Mouse (Mus musculus) layer of hippocampus, adult 18-20 months (tissue): ENCODE results near the gene Dhx8. TPM values are rescaled to one million over a fixed set of nuclear protein-coding genes. Genes with fewer than 3 reads are reported as not detected.

Source experiments
- DNase-seq, 2 experiments: peaks; one replicate each; pipeline ENCODE4 v3.0.0; 2022; ENCODE audit warnings: low spot score in 2 of 2
- total RNA-seq, 2 experiments: library from RNA; stranded (reverse); gene quantifications; 2 replicates each; pipeline ENCODE4 v1.2.3; 2021

Gene Dhx8
- total RNA-seq, 2 experiments from 2014 or later, result 35.2 to 35.9 TPM

DNA sequence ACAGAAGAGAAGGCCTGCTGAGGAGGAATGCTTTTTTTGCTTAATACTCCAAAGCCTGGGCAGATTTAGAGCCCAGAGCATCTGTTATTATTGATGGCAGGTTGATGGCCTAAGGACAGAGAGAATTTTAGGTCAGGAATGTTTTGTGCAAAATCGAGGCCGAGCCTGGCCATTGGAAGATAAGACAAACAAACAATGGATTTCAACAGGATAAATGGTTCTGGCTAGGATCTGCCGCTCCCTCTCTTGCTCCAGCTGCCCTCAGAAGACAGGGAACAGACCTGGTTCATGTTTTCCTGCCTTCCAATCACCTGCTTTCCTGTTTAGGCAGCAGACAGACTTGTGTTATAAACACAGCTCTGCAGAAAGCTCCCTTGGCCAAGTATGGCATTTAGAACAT is 3.4 kb upstream of the Dhx8 start:
- DNase-seq, result no peak

DNA sequence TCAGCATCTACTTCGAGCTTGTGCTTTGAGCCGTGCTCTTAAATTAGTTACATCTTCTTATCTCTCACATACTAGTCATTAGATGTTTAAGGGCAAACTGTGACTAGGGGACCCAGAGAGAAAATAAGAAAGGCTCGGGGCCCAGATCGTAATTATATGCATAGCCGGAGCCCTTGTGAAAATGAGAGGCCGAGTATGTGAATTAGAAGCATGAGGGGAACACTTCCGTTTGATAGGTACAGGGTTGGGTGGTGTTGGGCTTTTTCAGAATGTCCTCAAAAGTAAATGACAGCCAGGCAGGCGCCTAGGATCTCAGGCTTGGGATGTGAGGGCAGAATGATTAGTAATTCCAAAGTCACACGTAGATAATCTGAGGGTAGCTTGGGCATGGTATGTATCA is 877 bp downstream of the Dhx8 start:
- no peak for DNase-seq

DNA sequence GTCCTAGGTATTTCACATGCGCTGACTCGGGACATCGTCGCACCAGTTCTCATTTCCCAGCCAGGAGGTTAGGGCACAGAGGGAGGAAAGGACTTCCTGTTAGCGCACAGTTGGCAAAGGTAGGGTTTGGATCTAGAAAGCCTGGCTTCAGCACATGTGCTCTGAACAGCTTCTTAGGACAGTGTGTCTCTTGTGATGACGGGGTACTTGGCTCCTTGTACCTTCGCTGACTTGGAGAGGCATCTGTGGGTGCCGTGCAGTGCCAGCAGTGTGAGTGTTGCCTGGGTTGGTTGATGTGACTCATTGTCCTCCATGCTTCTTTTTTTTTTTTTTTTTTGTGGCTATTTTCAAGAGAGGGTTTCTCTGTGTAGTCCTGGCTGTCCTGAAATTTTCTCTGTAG is 23.9 kb downstream of the Dhx8 start:
- peak in 1 of 2 experiments; percentile 45 for DNase-seq

DNA sequence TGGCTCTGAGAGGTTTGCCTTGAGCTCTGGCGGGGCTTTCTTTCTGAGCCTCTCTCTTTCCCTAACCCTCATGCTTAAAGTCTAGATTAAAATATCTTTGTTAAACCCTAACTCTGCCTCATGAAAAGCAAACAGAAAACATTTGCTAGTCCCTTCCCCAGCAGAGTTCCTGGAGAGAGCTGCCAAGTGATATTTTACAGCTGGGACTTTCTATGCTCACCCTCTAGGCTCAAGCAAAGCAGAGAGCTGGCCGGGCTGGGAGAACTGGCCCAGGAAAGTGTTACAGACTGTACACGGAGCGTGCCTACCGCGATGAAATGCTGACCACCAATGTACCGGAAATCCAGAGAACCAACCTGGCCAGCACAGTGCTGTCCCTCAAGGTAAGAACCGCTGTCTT is 24.6 kb downstream of the Dhx8 start:
- no peak for DNase-seq

DNA sequence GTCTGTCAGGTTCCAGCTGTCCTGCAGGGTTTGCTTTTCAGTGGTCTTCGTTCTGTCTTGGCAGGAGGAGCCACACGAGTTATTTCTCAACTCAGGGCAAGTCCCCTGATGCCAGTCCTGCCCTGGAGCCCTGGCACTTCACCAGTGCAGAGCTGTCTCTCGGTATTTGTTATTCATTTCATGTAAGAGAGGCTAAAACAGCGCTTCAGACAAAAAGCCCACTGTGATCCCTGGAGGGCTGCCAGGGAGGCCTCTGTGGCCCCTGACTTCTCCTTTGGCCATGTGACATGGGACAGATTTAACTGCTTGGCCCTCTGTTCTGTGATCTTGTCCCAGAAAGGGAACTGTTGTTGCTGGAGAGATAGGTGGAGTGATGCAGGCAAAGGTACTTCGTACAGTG is 25.7 kb downstream of the Dhx8 start:
- peak in 1 of 2 experiments; percentile 55 for DNase-seq

DNA sequence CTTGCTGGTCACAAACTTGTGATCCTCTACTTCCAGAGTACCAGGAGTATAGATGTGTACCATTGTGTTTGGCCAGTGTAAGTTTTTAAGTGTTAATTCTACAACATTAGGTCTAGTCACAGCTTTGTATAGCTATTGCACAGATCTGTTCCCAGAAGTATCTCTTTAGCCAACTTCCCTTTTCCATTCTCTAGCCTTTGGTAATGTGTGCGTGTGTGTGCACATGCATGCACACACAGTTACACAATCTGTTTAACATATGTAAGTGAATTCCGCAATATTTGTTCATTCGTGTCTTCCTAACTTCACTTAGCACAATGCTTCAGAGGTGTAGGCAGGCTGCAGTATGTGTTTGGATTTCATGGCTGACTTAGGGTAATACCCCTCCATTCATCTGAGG is 26.8 kb downstream of the Dhx8 start:
- no peak for DNase-seq

DNA sequence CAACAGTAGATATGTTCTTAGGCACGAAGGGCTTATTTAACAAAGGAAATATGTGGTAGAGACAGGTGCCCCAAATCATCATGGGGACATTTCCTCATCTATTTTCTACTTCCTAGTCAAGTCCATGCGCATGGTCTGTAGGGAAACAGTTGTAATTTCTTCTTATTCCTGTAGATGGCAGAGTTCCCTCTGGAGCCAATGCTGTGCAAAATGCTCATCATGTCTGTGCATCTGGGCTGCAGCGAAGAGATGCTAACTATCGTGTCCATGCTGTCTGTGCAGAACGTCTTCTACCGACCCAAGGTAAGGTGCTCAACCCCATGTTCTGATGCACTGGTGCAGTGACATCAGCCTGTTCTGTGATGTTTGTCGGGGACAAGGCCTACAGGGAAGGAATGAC is 31.0 kb downstream of the Dhx8 start:
- peak in 1 of 2 experiments; percentile 80 for DNase-seq

DNA sequence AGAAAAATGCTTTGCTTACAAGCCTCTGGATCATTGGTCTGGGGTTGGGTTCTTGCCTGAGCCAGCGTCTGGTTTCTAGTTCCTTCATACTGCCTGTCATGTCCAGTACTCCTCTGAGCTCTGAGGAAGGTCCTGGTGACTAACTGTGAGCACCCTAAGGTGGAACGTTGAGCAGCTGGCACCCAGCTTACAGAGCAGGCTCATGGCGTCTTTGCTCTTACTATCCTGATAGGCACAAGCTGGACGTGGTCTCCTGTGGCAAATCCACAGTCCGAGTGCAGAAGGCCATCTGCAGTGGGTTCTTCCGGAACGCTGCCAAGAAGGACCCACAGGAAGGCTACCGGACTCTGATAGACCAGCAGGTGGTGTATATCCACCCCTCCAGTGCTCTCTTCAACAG is 31.8 kb downstream of the Dhx8 start:
- no peak for DNase-seq

DNA sequence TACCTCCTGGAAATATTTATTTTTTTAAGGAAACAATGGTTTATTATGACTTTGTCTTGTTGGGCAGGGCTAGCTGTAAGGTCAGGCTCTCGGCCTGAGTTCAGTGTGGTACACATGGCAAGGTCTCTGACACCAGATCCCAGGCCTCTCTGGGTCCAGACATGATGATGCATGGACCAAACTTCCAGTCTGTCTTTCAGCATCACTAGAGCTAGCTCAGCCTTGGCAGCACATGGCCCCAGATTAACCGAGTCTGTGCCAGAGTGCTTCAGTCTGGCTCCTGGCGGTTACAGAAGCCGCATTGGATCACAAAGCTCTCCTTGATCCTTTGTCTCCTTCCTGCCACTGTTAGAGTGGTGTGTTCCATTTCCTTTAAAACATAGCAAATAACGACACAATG is 34.6 kb downstream of the Dhx8 start:
- no peak for DNase-seq

DNA sequence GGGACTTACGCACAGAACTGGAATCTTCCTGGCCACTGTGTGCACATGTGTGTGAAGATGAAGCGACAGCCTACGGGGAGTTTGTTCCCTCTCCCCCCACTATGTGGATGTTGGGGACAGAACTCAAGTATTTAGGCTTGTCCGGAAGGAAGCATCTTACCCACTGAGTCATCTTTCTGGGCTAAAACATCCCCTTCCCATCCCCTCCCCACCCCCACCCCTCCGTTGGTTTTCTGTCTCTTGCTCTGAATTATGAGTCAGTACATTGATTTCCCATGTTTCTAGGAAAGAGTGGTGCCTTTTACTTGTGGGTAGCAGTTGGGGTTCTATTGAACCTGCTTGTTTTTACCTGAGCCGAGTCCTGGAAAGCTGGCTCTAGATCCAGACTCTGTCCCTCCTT is 36.0 kb downstream of the Dhx8 start:
- no peak for DNase-seq

DNA sequence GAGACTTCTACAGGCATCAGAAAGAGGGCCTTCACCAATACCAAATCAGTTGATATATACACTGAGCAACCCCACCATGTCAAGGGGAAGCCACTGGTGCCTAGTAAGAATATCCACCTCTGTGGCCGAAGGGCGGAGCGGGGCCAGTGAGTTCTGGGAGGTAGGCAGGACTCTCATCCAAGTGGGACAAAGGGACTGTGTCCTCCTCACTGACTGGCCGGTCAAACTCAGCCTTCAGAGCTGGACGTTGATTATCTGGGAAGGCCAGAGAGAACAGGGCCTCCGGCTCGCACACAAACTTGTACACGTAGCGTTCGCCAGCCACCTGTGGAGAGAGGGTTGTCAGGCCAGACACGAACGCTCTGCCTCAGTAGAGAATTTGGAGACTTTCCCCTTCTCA is 37.5 kb downstream of the Dhx8 start:
- no peak for DNase-seq

DNA sequence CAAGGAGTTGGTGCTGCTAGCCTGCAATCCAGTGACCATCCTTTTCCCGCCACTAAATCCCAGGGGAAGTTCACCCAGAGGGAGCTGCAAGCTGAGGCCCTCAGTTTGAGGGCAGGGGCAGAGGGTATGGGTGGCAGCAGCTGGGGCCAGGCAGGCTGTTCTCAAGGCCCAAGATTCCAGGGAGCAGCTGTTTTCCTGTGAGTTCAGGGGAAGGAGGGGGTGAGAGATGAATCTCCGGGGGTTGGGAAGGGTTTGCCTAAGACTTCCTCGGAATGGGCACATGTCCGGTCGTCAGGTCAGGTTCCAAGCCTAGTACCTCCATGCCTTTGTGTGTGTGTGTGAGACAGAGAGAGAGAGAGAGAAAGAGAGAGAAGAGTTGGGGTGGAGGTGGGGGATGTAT is 39.3 kb downstream of the Dhx8 start:
- no peak for DNase-seq

DNA sequence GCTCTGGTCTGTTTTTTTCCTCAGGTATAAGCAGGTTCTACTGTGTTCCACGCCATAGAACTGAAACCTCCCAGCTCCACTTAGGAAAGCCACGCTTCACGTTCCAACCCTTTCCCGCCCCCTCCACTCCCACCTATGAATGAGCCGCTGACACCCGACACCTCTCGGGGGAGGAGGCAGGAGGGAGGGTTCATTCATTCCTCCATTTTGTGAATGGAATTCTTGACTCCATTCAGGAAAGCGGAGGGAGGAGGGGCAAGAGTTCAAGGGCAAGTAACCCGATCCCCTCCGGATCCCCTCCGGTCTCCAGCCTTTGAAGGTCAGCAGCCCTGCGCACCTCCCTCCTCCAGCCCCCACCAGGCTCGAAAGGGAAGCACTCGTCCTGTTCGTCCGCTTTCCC is 39.7 kb downstream of the Dhx8 start:
- no peak for DNase-seq

DNA sequence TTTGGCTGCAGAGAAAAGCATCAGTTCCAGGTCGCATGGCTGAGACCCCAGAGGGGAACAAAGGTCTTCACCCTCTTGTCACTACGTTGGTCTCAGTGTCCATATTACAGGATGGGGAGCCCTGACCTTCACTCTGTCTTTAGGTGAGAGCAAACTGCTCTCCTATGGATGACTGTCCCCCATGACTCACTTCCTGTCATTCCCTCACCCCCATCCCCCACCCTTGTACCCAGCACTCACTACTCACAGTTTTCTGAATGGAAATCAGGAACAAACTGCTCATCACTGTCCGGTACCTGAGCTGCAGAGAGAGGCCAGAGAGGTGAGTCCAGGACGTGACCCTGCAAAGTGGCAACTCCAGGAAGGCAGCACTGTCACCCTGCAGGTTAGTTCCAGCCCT is 44.1 kb downstream of the Dhx8 start:
- DNase-seq, result no peak

DNA sequence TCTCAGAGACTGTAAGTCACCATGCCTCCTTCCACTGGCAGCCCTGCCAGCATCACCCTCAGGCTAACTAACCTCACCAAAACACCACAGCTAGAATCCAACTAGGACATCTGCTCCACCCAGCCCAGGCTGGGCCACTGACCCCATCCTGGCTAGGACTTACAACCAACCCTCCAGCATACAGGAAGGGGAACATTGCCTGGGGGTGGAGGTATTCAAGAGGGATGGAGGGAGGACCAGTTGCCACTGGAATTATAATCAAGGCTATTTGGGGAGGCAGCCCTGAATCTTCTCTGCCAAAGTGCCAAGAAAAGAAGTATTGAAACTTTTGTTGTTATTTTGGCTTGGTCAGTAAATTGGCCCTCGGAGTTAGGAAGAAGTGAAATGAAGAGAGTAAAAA is 50.4 kb downstream of the Dhx8 start:
- no peak for DNase-seq

DNA sequence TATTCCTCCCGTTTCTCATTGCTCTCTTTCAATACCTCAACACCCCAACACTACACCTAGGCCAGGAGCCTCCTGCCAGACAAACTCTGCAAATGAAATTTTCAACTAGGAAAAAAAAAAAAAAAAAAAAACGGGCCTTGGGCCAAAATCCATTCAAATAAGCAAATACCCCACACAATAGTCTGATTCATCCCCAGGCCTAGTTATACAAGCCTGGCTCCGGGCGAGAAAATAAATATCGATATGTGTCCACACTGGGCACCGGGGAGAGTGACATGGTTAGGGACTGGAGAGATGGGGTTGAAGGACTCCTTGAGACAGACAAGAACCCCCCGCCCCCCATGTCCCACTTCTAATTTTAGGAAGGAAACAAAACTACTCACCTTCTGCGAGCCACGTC is 50.9 kb downstream of the Dhx8 start:
- DNase-seq, result no peak

DNA sequence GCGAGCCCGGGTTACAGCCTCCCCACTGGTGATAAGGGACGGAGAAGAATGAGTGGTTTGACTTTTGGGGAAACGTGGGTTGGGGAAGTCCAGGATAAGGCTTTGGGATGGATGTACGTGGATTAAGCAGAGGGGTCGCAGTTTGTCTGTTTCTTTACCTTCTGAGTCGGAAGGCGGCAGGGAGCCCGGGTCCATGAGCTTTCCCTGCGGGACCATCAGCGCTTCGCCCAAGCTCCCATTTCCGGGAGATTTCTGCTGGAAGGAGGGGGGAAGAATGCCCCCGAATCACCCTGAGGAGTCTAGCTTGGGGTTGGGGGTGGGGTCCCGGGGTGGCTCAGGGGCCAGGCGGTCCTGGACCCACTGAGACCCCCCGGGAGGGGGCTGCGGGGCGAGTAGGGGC is 51.4 kb downstream of the Dhx8 start:
- no peak for DNase-seq

DNA sequence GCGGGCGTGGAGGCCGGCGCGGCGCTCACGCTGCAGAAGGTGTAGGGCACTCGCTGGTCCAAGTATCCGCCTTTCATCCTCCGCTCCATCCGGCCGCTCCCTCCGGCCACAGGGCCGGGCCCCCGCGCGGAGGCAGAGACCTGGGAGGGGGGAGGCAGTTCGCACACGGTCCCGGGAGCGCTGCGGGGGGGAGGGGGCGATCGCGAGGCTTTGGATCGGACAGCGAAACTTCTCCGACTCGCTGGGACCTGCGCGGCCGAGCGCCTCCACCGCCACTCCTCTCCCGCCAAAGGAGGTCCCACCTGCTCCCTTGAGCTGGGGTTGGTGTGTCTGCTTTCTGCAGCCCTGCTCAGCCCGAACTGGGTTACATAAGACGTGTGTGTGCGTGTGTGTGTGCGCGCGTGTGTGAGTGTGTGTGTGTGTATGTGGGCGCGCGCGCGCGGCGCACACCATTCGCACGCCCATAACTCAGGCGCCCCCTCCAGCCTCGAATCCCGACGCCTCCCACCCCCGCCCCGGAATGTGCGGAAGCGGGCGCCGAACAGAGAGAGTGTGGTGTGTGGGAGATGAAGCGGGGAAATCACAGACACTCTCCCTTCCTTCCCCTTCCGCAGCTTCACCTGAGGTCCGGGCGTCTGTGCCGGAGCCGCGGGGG is 51.9 kb downstream of the Dhx8 start:
- peak in 1 of 2 experiments; percentile 59 for DNase-seq

DNA sequence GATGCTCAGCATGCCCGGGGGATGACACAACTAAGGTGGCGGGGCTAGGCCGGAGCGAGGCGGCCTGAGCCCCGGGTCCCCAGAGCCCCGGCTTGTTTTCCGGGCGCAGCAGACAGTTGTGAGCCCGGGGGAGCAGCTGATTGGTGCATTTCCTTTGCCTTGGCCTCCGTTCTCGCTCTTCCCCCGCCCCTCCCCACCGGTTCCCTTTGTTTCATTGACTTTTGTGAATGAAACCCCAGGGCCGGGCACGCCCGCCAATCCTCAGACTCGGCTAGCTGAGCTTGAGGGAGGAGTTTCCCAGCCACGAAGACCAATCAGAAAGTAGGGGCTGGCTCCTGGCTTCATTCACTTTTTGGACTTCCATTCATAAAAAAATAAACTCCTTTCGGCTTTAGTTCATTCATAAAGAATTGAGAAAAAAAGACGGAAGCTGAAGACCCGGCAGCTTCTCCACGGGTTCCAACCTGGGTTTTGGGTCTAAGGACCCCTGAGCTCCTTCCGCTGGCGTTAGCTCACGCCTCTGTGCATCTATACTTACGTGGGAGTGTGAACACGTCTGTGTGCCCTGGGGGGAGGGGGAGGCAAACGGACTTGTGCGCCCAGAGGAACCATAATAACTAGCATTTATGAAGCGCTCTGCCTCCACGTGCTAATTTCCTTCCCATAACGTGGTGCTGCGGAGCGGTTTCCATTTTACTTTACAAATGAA is 52.6 kb downstream of the Dhx8 start, which contains the start of gene Etv4:
TSS of gene Etv4 (minus strand) at position 229 of the 709 bp plus-strand sequence.
- DNase-seq, result peak; percentile 83 to 92

DNA sequence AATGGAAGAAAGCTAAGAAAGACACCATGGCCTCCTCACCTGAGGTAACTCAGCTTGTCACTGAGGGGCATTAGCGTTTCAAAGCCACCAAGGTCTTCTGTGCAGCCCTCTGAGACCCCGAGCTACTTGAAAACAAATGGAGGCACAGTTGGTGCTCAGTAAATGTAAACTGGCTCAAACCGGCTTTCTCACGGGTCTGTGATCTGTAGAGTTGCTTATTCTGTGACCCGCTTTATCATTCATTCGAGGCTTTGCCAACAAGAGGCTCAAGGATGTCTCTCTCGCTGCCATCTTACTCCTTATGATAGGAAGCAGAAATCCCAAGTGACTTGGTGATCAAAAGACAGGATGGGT is 53.1 kb downstream of the Dhx8 start:
- DNase-seq, result no peak

DNA sequence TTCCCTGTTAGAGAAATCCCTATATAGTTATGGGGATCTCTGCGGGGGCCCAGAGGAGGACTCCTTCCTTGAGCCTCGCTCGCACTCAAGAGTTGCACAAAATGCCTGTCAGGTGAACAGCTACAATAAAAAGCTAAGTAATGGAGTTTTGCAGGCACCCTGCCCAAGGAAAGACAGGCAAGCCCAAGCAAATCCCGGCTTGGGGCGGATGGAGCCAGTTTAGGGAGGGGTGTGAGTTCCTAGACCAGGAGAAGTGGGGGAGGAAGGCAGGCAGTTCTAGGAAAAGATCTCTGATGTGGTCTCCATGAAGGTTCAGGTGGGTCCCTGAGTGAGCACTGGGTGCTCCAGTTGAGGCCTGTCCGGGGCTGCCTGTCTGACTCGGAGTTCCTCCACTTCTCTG is 53.9 kb downstream of the Dhx8 start:
- no peak for DNase-seq

DNA sequence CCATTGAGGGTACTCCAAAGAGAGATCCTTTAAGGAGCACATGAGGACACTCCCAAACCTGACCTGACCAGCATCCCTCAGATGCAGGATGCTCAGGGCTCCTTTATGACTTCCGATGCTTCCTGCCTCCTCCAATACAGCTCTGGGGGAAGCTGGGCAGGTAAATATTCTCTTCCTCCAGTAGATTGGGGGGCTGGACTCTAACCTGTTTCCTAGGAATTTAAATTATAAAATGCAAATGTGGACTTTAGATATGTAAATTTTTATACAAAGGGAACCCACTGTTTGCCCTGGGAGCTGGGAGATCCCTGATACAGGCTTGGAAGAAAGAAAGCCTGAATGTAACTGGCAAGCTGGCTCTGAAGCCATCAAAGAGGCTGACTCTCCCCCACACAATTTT is 54.7 kb downstream of the Dhx8 start:
- DNase-seq, result no peak

DNA sequence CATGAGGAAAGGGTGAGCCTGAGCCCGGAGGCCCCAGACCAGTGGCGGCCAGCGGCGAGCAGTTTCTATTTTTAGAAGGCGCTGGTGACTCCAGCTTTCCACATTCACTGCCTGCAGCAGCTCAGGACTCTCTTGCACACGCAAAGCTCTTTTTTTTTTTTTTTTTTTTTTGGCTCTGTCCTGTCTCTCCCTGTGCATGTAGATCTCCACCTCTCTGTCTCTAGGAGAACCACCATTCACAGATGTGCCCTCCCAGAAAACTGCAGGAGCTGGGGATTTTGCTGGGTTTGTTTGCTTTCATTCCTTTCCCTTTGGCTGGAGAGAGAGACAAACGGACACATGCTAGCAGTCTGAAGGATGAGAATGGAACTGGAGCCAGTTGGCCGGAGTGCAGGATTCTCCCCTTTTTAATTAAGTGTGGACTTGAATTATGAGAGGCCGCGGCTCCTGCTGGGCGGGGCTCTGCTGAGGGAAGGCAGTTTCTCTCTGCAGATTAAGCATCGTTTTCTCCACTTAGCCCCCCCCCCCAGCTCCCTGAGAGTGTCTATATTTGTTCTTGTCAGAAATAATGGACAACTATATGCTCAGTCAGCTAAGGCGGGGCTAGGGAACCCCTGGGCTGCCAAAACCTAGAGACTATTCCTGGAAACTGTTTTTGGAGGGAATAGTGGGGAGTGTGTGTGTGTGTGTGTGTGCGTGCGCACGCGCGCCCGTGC is 58.2 kb downstream of the Dhx8 start:
- DNase-seq, result no peak
